Mouse (Mus musculus): ENCODE measurements around the gene Spi1. TPM values are rescaled to one million over a fixed set of nuclear protein-coding genes. Genes with fewer than 3 reads are reported as not detected.
"Not testable (repeated sequence)": the region's sequence is repeated elsewhere in the genome, so short reads cannot be mapped to it uniquely, and the experiment has no call there.

The Spi1 gene
- 17.7 and 21.0 TPM in 2 replicates for polyA plus RNA-seq (2012; rRNA removed)

- DNase-seq (ENCODE audit: low spot score) = no peak
Measured at GRCm38 (mm10) chr2:91081775-91082695, at the start of gene Spi1. Gene Spi1 (plus strand): TSS chr2:91082390.

- DNase-seq (ENCODE audit: low spot score) = no peak
Measured at GRCm38 (mm10) chr2:91033000-91033399, 49.2 kb upstream of the Spi1 start.

GRCm38 (mm10) chr2:91035385-91035784 lies 46.8 kb upstream of the Spi1 start, which contains the start of gene Rapsn:
Gene Rapsn (plus strand): TSS chr2:91035620.
- no peak for DNase-seq (ENCODE audit: low spot score)

GRCm38 (mm10) chr2:91041786-91042185 lies 40.4 kb upstream of the Spi1 start:
- DNase-seq (ENCODE audit: low spot score) = no peak

- no peak for DNase-seq (ENCODE audit: low spot score)
Measured at GRCm38 (mm10) chr2:91042651-91043398, 39.4 kb upstream of the Spi1 start.

- DNase-seq (ENCODE audit: low spot score) = no peak
Measured at GRCm38 (mm10) chr2:91044727-91045126, 37.5 kb upstream of the Spi1 start.

- DNase-seq (ENCODE audit: low spot score) = not testable (repeated sequence)
Measured at GRCm38 (mm10) chr2:91045805-91046204, 36.4 kb upstream of the Spi1 start.

- DNase-seq (ENCODE audit: low spot score) = no peak
Measured at GRCm38 (mm10) chr2:91047359-91047758, 34.8 kb upstream of the Spi1 start.

GRCm38 (mm10) chr2:91051917-91052316 lies 30.3 kb upstream of the Spi1 start:
- DNase-seq (ENCODE audit: low spot score) = no peak

GRCm38 (mm10) chr2:91052752-91053151 lies 29.4 kb upstream of the Spi1 start:
- DNase-seq (ENCODE audit: low spot score) = no peak

GRCm38 (mm10) chr2:91053181-91053933 lies 28.8 kb upstream of the Spi1 start:
- no peak for DNase-seq (ENCODE audit: low spot score)

GRCm38 (mm10) chr2:91053934-91054382 lies 28.2 kb upstream of the Spi1 start, which contains the start of gene Psmc3:
Gene Psmc3 (plus strand): TSS chr2:91054009.
- peak; percentile 93 for DNase-seq (ENCODE audit: low spot score)

- DNase-seq (ENCODE audit: low spot score) = no peak
Measured at GRCm38 (mm10) chr2:91058435-91058834, 23.8 kb upstream of the Spi1 start.

GRCm38 (mm10) chr2:91059376-91059775 lies 22.8 kb upstream of the Spi1 start:
- DNase-seq (ENCODE audit: low spot score) = no peak

GRCm38 (mm10) chr2:91060544-91061355 lies 21.4 kb upstream of the Spi1 start:
- no peak for DNase-seq (ENCODE audit: low spot score)

GRCm38 (mm10) chr2:91061849-91062481 lies 20.2 kb upstream of the Spi1 start:
- DNase-seq (ENCODE audit: low spot score) = no peak

- no peak for DNase-seq (ENCODE audit: low spot score)
Measured at GRCm38 (mm10) chr2:91062779-91063606, 19.2 kb upstream of the Spi1 start.

GRCm38 (mm10) chr2:91064211-91064610 lies 18.0 kb upstream of the Spi1 start:
- DNase-seq (ENCODE audit: low spot score) = no peak

GRCm38 (mm10) chr2:91065544-91065943 lies 16.6 kb upstream of the Spi1 start:
- DNase-seq (ENCODE audit: low spot score) = no peak

Data from urinary bladder, adult 2 months (tissue).